Mouse (Mus musculus): ENCODE results near the gene Slc47a2.

GRCm38 (mm10) chr11:61356111-61356510 lies 13.5 kb upstream of the Slc47a2 start:
- TF ChIP-seq GATA1 (IDR thresholded peaks at IDR 0.05; ENCODE audit: borderline replicate concordance, low read length) (no peak), CTCF (IDR thresholded peaks at IDR 0.05; ENCODE audit: low read depth, low read length) (no peak), TAL1 (conservative IDR thresholded peaks at IDR 0.05; ENCODE audit: low read depth, low read length) (no peak), GATA2 (IDR thresholded peaks at IDR 0.05; ENCODE audit: borderline replicate concordance, low read depth, low read length) (no peak)

All from G1E (cell line).